Mouse (Mus musculus) myocyte (in vitro differentiated cells): ENCODE measurements at regions not wholly inside any gene's neighbourhood (a gene's known extent, or its start where the extent isn't known, plus 50 kb on each side); places are given as distances from the start of the nearest gene placed in this dataset.

Experiments used
- H3K27me3 ChIP-seq: one replicate; pipeline ENCODE4 v1.6.1; 2011; ENCODE audit not compliant: control insufficient read depth, insufficient read depth, insufficient read length
- H3K36me3 ChIP-seq: one replicate; pipeline ENCODE4 v1.6.1; 2011; ENCODE audit not compliant: control insufficient read depth, insufficient read depth
- H3K4me2 ChIP-seq: one replicate; pipeline ENCODE4 v1.6.1; 2011; ENCODE audit warnings: low read depth, control low read depth
- H3K4me3 ChIP-seq: one replicate; pipeline ENCODE4 v1.5.1; 2011; ENCODE audit warnings: mild to moderate bottlenecking, control low read depth, moderate library complexity
- H3K79me2 ChIP-seq: one replicate; pipeline ENCODE4 v1.6.1; 2011; ENCODE audit not compliant: control insufficient read depth, insufficient read depth
- H3ac ChIP-seq: one replicate; pipeline ENCODE4 v1.6.1; 2011; ENCODE audit not compliant: control insufficient read depth, insufficient read length
- CEBPB ChIP-seq: IDR thresholded peaks from 2 replicates; pipeline ENCODE4 v1.6.1; 2011; ENCODE audit warnings: mild to moderate bottlenecking, moderate library complexity; ENCODE audit not compliant: poor library complexity, insufficient read depth, severe bottlenecking
- E2F4 ChIP-seq: IDR thresholded peaks from one replicate; pipeline ENCODE4 v1.6.1; 2011; ENCODE audit warnings: mild to moderate bottlenecking, control low read depth, moderate library complexity; ENCODE audit not compliant: insufficient read depth
- MAX ChIP-seq: IDR thresholded peaks from one replicate; pipeline ENCODE4 v1.6.1; 2011; ENCODE audit warnings: low read depth, mild to moderate bottlenecking, control low read depth
- MYOD1 ChIP-seq, 3 experiments: IDR thresholded peaks; one replicate each; pipeline ENCODE4 v1.6.1; 2011; ENCODE audit warnings: control low read depth in 2 of 3, low read depth in 2 of 3, mild to moderate bottlenecking in 2 of 3, moderate library complexity in 1 of 3; ENCODE audit not compliant: insufficient read length in 2 of 3, control insufficient read depth in 1 of 3
- MYOG ChIP-seq, 3 experiments: IDR thresholded peaks; one replicate each; pipeline ENCODE4 v1.6.1; 2011; ENCODE audit warnings: control low read depth in 2 of 3, low read depth in 2 of 3, mild to moderate bottlenecking in 2 of 3; ENCODE audit not compliant: insufficient read length in 2 of 3, control insufficient read depth in 1 of 3, insufficient read depth in 1 of 3
- POLR2A ChIP-seq: IDR thresholded peaks from one replicate; pipeline ENCODE4 v1.6.1; 2011; ENCODE audit warnings: low read depth, mild to moderate bottlenecking, control low read depth, moderate library complexity; ENCODE audit not compliant: insufficient read length
- POLR2AphosphoS2 ChIP-seq: IDR thresholded peaks from one replicate; pipeline ENCODE4 v1.6.1; 2011; ENCODE audit warnings: low read depth, control low read depth; ENCODE audit not compliant: insufficient read length
- REST ChIP-seq: IDR thresholded peaks from one replicate; pipeline ENCODE4 v1.6.1; 2011; ENCODE audit warnings: mild to moderate bottlenecking, control low read depth, moderate library complexity; ENCODE audit not compliant: insufficient read depth, insufficient read length
- SRF ChIP-seq: IDR thresholded peaks from one replicate; pipeline ENCODE4 v1.6.1; 2011; ENCODE audit warnings: low read depth; ENCODE audit not compliant: control insufficient read depth, insufficient read length
- TCF12 ChIP-seq: IDR thresholded peaks from one replicate; pipeline ENCODE4 v1.6.1; 2011; ENCODE audit warnings: mild to moderate bottlenecking, control low read depth; ENCODE audit not compliant: poor library complexity, insufficient read depth, severe bottlenecking
- TCF3 ChIP-seq: IDR thresholded peaks from one replicate; pipeline ENCODE4 v1.6.1; 2011; ENCODE audit warnings: low read depth, control low read depth; ENCODE audit not compliant: insufficient read length
- USF1 ChIP-seq: IDR thresholded peaks from one replicate; pipeline ENCODE4 v1.6.1; 2011; ENCODE audit warnings: low read depth, mild to moderate bottlenecking, control low read depth, moderate library complexity

DNA sequence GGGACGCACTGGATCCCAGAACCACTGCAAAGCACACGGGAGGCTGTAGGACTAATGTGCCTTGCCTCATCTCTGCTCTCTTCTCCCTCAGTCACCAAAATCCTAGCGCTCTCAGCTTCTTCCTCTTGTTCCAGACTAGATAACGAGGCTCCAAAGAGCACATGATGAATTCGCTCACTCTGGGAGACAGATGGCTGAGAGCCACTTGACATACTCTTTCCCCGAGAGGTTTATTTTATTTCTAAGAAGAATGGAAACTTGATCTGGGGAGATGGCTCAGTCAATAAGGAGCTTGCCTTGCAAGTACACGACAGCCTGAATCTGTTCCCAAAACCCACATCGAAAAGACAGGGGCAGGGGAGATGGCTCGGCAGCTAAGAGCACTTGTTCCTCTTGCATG is 179.2 kb downstream of the Tle3 start:
- Histone ChIP-seq H3K4me2 (no peak overlapping the region), H3K4me3 (no peak overlapping the region), H3K79me2 (no peaks in the 10 kb centered on the region), H3ac (no peak overlapping the region), H3K36me3 (no peaks in the 10 kb centered on the region), H3K27me3 (no peaks in the 10 kb centered on the region)
- TF ChIP-seq POLR2A (no peak), POLR2AphosphoS2 (no peak), REST (no peak), USF1 (no peak), SRF (no peak)

- Histone ChIP-seq H3K4me2 (no peak overlapping the region), H3ac (no peak overlapping the region), H3K27me3 (no peaks in the 10 kb centered on the region), H3K36me3 (no peaks in the 10 kb centered on the region), H3K4me3 (no peak overlapping the region), H3K79me2 (no peaks in the 10 kb centered on the region)
- TF ChIP-seq USF1 (no peak), POLR2AphosphoS2 (no peak), REST (no peak), TCF3 (no peak), SRF (no peak), E2F4 (no peak), MAX (no peak)
Measured at GRCm38 (mm10) chr9:61550326-61550725, 178.2 kb downstream of the Tle3 start.

DNA sequence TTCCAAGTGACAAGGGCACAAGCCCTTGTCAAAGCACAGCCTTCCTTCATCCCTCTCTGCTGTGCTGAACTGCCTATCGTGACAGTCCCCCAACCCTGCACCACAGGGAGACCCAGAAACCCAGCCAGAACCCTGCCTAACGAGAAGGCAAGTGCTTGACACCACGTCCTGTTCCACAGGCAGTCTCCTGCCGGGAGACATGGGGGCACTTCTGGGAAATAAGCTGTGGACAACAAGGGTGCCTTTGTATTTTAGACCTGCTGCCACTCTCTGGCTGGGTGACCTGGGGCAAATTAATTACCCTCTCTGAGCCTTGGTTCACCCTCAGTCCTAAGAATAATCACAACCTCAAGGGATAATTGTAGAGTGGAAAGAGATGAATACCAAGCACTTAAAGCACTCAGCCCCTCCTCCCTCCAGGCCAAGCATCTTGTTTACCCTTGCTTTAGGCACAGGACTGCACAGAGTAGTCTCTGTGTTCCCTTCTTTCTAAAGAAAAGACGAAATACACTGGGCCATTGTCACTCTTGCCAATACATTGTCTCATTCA is 177.6 kb downstream of the Tle3 start:
- no peaks in the 10 kb centered on the region for H3K27me3 ChIP-seq
- no peak overlapping the region for H3K4me3 ChIP-seq
- no peak overlapping the region for H3K4me2 ChIP-seq
- H3K36me3 ChIP-seq = no peaks in the 10 kb centered on the region
- H3K79me2 ChIP-seq = no peaks in the 10 kb centered on the region
- no peak overlapping the region for H3ac ChIP-seq
- TF ChIP-seq MYOG (IDR thresholded peaks at IDR 0.05; ENCODE audit: control insufficient read depth in 1 of 3, insufficient read depth in 1 of 3, insufficient read length in 2 of 3, low read depth in 2 of 3) (no peak), POLR2AphosphoS2 (no peak), POLR2A (no peak), TCF12 (no peak), MAX (no peak), E2F4 (no peak), TCF3 (no peak), REST (no peak), SRF (no peak), USF1 (no peak), CEBPB (no peak), MYOD1 (IDR thresholded peaks at IDR 0.05; ENCODE audit: control insufficient read depth in 1 of 3, insufficient read length in 2 of 3, low read depth in 2 of 3) (no peak)

- no peaks in the 10 kb centered on the region for H3K27me3 ChIP-seq
- H3K4me3 ChIP-seq = no peak overlapping the region
- no peak overlapping the region for H3ac ChIP-seq
- TF ChIP-seq SRF (no peak), MYOD1 (IDR thresholded peaks at IDR 0.05; ENCODE audit: control insufficient read depth in 1 of 3, insufficient read length in 2 of 3, low read depth in 2 of 3) (no peak), POLR2A (no peak), MAX (no peak), USF1 (no peak), CEBPB (no peak)
- no peaks in the 10 kb centered on the region for H3K36me3 ChIP-seq
- peak overlapping the region; percentile 32 for H3K4me2 ChIP-seq
- no peaks in the 10 kb centered on the region for H3K79me2 ChIP-seq
Measured at GRCm38 (mm10) chr9:61537316-61538189, 165.4 kb downstream of the Tle3 start.

DNA sequence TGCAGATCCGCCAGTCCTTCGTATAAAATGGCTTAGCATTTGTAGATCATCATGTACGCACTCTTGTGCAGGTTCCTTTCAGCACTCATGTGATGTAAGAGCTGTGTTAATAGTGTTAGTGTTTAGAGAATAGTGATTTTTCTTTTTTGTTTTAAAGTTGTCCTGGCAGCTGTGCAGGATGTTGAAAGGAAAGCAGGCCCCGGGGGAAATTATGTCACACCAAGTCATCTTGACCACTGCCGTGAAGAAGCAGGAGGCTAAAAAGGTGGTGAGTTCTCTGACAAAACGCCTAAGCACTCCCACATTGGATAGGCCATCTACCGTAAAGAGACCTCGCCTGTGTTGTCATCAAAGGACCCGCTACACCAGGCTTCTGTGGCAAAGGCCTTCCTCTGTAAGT is 161.1 kb downstream of the Tle3 start:
- no peak overlapping the region for H3K4me3 ChIP-seq
- no peaks in the 10 kb centered on the region for H3K27me3 ChIP-seq
- no peaks in the 10 kb centered on the region for H3K36me3 ChIP-seq
- H3K79me2 ChIP-seq = no peaks in the 10 kb centered on the region
- TF ChIP-seq CEBPB (no peak), SRF (no peak), POLR2A (no peak)
- H3ac ChIP-seq = no peak overlapping the region
- no peak overlapping the region for H3K4me2 ChIP-seq
